Mouse (Mus musculus): ENCODE measurements at regions not wholly inside any gene's neighbourhood (a gene's known extent, or its start where the extent isn't known, plus 50 kb on each side); places are given as distances from the start of the nearest gene placed in this dataset.
"Not testable (repeated sequence)": the region's sequence is repeated elsewhere in the genome, so short reads cannot be mapped to it uniquely, and the experiment has no call there.

DNA sequence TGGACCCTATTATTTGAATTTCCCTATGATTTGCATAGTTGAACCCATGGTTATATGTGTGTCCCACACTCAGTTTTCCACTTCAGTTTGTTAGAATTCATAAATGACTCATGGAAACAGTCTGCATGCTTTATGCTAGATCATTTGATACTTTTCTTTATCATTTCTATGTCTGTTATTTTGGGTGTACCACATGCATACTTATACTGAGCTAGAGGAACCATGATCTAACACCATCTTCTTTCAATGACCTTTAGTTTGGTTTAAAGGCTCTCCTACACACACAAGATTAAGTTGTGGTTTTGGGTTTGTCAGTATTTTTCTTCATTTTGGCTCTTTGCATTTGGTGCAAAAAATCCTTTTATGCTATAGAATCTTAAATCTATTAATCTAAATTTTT lies 375.2 kb downstream of the Ets1 start:
- DNase-seq: no peak

DNA sequence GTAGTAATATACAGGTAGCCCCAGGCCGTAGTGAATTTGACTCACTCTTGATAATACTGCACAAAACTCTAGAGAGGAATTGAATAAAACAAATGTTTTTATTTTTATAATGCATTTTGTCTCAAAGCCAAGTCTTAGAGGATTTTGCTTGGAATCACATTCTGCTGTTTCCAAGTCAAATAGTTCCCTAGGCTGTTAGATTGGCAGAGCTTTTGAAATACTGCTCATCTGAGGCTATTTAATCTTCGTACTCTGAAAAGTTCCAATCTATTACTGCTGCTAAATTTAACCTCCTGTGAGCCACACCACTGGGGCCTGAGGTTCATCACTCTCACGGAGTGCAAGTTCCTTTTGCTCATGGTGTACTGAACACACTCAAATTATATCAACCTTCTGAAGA lies 399.4 kb downstream of the Ets1 start:
- no peak for DNase-seq

DNA sequence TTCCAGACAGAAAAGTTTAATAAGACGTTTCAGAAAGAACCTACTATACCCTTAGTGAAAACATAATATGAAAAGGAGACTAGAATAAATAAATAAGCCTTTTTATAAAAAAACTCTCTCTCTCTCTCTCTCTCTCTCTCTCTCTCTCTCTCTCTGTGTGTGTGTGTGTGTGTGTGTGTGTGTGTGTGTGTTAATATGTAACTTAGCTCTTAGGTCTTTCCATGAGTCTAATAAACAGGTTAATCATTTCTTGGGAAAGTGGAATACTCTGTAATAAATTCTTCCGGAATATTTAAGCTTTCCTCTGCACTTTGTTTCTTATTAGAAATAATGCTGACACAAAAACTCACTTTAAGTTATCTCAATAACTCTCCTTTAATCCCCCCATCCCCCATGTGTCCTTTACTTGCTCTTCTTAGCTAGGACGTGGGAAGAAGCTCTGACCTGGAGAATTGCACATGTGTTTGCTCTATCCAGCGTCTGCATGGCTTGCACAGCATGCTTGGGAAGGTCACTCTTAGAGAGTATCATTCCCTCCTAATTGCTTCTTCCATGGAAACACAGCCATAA lies 403.3 kb downstream of the Ets1 start:
- no peak for DNase-seq

DNA sequence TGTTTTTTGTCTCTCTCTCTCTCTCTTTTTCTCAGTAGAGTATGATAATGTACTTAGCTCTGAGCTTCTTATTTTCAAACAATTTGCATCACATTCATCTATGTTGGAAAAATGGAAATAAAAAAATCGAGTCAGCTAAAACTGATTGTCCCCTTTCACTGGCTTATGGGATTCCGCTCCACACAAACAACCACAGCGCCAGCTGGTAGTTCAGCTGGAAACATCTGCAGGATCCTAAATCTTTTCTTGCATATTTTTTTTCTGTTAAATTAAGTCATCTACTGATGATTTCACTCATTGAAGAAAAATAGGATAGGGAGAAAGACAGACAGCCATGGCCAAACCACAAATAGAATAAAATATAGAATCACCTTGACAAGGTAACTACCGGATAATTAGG lies 414.8 kb downstream of the Ets1 start:
- no peak for DNase-seq

DNA sequence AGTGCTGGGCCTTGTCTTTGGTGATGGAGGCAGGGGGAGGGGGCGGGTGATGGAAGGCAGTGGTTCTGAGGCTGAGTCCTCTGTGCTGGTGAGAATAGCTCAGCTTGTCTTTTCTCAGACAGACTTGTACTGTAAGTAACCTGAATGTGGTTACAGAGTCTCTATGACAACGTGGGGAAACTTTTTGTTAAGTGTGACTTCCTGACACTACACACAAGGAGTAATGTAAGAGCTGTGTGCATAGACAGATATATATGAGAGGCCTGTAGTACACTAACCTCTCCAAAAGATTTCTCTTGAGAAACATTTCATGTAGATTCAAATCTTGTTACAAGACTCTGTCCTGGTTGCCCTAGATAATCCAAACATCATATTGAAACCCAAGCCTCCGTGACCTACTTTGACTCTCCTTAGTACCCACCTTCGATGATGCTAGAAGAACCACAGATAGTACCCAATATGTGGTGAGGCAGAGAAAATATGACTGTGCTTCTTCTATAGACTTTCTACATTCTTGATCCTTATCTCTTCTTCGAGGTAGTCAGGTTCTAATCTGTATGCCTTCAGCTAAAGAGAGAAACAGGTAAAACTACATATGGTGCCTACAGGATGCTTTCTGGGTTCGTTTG lies 424.7 kb downstream of the Ets1 start:
- DNase-seq: no peak

DNA sequence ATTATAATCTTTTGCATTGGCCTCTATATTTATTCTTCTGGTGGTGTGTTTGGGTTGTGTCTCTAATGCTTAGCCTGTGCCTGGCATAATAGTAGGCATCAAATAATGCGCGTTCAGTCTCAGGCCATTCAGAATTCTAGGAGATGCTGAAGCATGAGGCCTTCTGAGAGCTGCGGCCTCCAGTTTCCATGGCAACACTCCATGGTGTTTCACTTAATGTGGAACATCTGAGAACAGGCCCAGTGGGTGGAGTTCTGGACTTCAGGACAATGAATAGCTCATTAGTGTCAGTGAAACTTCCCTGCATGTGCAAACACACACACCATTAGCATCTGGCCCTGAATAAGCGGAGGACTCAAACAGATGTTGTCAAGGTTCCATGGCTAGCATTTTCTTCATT lies 426.5 kb downstream of the Ets1 start:
- no peak for DNase-seq

DNA sequence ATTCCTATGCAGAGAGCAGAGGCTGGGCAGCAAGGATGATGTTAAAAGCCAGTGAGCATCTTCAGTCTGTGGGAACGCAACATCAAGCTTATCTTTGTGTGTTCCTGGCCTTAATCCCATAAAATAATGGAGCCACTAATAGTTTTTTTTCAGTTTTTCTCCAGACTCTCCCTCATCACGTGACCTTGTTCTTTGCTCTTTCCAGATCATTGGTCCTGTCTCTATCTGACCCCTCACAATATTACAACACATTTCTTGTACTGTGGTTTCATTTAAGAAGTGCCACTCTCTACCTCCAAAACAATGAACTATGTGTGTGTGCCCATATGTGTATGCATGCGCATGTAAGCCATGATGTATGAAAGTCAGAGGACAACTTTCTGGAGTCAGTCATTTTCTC lies 429.3 kb downstream of the Ets1 start:
- DNase-seq: no peak

DNA sequence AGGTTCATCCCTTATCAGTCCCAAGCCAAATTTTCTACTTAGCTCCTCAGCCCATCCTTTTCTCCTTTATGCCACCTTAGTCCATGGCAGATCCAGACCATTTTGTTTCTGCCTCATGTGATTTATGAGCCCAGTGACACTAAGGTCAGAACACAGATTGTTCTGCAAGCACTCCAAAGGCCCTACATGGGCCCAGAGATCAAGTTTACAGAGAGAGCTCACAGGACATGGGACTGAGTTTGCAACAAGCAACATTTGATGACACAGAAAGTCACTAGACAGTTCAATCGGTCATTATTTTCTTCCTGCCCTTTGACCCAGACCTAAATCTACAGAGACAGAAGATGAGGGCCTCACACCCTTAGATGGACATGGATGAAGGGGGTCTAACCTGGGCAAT lies 431.5 kb downstream of the Ets1 start:
- DNase-seq: no peak

DNA sequence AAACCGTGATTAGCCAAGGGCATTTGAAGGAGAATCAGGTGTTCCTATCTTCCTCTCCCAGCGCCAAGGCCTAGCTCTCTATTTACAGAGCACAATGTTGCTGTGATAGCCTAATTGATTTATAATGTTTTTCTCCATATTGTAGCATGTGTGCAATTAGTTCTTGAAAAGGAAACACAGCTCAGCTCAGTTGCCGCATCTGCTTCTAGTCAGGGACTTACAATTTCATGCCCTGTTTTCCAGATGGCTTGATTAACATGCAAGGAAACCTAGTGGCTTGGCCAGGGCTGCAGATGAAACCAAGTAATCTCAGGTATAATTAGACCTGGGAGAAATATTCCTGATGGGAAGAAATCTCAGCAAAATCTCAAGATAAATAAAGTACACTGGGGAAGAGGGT lies 434.1 kb downstream of the Ets1 start:
- no peak for DNase-seq

DNA sequence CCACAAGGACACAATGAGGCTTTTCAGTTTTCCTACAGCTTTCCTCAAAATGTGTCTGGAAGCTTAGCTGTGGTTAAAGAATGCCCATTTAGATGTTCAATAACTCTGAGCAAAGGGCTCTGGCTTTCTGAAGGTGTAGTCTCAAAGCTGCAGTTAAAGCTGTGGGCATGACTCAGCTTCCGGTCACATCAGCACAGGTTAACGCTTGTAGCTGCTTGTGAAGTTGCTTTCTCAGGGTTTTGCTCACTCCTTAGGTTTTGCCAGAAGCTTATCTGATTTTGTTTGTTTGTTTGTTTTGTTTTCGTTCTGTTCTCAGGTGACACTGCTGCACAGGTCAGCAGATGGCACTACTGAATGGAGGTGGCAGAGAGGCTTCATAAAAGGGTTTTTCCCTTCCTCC lies 444.2 kb downstream of the Ets1 start:
- DNase-seq: no peak

DNA sequence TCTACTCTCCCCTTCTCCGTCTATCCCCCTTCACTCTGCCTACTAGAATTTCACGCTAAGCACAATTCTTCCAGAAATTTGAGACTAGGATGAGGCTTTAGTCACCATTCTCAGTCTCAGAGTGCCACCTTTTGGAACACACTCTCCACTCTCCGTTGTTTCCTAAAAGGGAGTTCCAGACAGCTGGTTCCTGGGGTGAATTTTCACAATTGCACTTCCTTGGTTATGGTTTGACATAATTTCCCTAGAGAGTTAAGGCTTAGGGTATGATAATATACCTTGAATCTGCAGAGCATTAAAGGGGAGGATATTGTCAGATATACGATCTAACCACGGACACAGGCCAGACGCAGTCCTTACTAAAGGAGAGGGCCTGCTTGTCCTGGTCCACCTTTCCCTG lies 444.8 kb downstream of the Ets1 start:
- DNase-seq: peak in 1 of 2 experiments; percentile 3

DNA sequence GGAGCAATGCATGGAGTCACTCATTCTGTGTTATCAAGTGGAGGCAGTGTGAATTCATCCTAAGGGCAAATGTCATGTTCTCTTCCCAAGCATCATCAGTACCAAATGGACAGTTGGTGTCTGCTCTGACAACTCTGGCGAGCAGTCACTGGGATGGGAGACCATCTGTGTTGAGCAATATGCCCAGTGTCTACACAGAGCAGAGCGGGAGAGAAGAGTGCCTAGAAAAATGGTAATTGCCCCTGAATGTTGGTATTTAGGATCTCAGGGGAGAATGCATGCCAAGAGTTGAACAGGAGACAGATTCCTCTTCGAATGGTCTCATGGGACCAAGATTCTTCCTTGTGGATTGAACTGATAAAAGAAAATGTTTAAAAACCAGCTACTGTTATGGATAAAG lies 454.0 kb downstream of the Ets1 start:
- no peak for DNase-seq

DNA sequence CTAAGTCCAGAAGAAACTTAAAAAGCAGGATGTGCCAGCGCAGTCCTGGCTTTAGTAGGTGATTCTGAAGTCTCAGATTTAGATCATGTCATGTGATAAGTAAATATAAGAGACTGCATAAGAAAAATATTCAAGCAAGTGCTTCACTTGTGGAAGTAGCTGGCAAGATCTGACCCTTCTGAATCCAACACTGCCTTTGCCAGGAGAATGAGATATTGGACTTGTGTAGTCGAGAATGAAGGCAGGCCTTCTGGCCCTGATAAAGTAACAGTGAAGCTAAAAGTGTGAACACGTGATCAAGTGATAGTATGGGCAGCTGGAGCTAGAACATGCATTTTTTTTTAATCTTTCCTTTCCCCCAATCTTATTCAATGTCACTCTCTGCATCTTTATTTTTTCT lies 455.6 kb downstream of the Ets1 start:
- DNase-seq: no peak

DNA sequence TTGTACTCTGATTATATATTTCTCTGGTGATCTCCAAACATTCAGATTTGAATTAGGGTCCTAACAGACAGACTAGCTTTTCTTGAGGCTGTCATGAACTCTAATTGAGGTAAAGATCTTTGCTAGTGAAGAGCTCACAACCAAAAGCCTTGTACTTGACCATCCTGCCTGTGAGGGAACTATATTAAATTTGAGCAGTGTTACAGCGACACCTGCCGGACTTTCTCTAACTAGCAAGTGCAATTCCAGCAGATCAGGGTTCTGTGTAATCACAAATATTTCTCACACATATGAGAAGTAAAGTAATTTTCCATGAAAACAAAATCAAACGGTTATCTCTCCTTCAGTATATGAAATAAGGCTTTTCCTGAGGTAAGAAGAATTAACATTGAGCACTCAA lies 459.6 kb downstream of the Ets1 start:
- DNase-seq: peak; percentile 57 to 73

DNA sequence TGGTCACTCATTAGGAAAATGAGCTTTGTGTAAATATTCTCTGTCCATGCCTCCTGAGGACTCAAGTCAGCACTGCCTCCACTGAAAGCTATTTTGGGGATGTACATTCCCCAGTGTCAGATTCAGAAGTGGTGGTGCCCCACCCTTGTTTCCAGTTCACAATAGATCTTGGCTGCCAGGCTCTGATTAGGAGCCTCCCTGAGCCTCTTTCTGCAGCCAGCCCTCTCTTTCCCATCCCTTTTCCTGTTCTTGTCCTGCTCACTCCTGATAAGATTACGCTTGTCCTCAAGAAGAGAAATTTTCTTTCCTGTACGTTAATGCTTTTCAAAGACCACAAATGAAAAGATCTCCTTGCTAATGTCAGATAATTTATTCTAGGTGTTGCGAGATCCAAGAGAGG lies 465.2 kb downstream of the Ets1 start:
- DNase-seq: peak; percentile 5 to 35

DNA sequence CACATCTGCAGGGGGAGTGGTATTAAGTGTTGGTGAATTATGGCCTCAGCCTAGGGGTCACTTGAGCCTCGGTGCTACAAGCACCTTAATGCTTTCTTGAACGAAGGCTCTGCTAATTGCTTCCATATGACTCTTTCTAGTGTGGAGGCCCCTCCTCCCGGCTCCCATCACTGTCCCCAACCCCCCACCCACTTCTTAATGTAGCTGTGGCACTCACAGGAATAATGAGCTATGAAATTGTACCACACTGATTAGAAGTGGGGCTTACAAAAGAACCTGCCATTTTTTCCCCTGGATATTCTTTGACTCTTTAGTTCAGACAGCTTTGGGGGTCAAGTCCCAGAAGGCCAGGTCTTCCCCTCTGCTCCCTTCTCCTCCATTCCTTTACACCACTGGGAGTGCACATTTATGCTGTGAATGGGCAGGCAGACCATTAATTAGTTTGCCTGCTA lies 468.6 kb downstream of the Ets1 start:
- DNase-seq: no peak

DNA sequence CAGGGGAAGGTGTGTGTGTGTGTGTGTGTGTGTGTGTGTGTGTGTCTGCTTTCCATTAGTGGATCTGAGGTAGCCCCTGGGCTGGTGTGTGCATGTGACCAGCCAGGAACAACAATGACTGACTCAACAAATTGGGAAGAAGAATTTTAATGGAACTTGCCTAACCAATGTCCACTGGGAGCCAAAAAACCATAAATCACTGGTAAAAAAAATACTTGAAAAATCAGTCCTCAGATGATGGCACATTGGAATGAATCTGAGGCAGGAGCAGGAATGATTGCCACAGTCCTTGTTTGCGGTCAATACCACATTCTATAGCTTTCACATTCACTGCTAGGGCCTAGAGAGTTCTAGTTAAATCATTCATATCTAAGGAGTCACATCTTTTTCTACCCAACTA lies 487.8 kb downstream of the Ets1 start:
- DNase-seq: no peak

DNA sequence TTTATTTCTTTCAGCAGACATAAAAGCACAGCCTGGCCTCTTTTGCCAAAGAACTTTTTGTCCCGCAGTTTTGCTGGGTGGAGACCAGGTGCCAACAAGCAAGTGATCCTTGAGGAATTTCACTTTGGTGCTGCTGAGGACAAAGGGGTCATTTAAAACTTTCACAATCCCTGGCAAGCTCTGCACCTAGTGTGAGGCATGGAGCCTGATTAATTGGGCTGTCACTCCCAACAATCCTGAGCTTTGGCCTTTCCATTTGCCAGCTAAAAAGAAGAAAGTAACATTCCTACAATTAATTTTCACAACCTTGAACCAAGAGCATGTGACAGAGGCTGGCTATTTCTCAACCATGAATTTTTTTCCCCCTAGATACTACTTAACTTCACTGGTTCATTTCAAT lies 516.2 kb downstream of the Ets1 start:
- peak; percentile 14 to 32 for DNase-seq

DNA sequence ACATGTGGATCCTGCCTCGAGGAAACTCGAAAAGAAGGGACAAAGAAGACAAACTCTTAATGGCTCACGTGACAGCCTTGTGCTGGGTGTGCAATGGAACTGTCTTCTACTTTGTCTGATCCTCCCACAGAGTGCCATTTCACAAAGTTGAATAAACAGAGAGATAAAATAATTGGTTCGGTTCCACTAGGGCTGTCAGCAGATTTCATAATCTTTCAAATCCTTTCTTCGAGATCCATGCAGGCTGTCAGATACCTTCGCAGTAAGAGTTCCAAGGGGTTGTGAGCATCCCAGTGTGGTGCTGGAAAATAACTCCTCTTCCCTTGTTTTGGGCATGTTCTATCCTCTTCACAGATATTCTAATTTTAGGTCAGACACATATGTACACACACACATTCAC lies 532.1 kb downstream of the Ets1 start:
- no peak for DNase-seq

DNA sequence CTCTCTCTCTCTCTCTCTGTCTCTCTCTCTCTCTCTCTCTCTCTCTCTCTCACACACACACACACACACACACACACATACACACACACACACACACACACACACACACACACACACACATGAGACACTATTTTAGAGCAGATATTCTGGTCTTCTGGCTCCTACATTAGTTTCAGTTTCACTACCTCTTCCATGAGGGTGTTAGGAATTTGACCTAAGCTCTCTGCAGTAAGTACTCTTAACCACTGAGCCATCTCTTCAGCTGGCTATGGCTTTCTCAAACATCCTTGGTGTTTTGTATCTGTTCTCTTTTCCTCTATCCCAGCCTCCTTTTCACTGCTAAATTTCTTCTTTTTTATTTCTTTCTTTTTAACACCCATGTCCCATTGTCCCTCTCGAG lies 533.1 kb downstream of the Ets1 start:
- DNase-seq: not testable (repeated sequence)

DNA sequence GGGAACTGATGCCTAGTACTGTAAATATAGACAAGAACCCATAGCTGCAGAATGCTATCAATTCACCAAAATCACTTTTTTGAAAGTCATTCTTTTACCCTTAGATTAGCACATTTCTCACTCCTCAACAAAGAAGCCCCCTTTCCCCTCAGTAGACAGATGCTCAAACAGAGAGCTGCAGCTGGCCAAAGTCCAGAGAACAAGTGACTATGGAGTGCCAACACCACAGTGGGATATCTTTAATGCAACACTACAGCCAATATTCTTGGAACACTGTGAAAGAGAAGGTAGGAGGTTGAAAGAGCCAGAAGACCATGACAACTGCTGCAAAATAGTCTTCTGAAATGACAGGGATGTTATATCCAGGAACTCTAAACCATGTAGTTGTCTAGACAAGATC lies 544.0 kb downstream of the Ets1 start:
- no peak for DNase-seq

DNA sequence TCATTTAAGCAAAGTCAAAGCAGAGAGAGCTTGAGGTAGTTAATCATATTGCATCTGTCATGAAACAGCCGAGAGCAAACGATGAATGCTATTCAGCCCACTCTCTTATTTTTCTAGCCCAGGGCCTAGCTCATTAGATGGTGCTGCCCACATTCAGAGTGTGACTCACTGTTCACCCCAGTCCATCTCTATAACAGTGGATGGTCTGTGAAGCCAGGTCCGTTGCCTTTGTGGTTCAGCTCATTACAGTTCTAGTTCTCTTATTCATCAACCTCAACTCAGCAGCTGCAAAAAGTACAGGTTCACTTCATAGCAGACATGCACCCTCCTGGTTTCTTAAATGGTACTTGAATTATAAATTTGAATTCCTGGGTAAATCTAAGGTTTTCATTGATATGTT lies 551.2 kb downstream of the Ets1 start:
- no peak for DNase-seq

DNA sequence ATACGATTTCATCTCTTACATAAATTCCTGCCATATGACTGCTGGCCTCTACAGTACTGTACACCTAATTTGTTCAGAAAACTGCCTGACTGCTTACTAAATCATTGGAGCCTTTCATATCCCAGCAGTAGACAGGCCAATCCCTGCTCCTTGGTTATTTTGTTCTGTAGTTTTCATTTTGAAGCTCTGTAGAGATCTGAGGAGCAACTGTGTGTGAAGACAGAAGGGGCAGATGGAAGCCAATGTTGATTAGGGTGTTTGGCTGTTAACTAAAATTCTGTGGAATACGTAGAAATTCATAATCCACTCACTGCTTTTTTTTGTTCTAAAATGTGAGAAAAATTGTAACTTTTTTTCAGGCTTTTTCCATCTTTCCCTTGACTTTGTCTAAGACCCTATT lies 573.1 kb downstream of the Ets1 start:
- DNase-seq: no peak

DNA sequence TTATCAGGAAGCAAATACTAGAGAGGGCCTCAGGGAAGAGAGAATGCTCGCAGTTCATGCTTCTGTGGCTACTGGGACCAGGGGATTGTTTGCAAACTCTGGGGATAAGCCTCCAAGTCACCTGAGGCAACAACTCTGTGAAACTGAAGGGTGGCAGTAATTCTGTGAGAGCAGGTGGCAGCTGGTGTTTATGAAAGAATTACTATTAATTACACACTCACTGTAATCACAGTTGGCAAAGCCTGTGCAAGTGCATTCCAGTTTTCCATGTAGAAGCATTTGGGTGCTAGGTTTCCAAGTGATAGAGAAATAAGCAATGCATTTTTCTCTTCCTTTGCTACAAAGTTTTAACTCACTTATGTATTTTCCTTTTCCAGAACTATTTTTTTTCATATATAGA lies 578.5 kb downstream of the Ets1 start:
- no peak for DNase-seq

DNA sequence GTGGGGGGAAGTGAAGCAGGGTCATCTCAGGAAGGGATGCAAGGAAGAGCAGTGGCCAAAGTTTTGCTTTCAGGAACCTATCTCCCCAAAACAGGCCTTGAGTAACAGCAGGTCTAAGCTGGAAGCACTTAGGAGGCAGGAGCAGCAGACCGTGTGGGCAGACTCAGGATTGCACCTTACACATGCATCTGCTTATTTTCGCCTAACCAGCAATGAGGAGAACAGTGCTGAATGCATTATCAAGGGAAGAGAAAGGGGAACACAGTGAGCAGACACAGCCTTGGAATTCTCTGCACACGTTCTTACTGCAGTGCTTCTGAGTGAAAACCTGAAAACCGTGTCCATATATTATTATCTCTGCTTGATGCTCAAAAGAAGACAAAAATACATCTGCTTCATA lies 585.0 kb downstream of the Ets1 start:
- DNase-seq: no peak

All from adrenal gland, postnatal 36 days (tissue).